Mouse (Mus musculus) megakaryocyte-erythroid progenitor cell, adult 5-6 weeks (primary cell): ENCODE results near the gene Nhej1. TPM values are rescaled to one million over a fixed set of nuclear protein-coding genes. Genes with fewer than 3 reads are reported as not detected.

Experiments
- ATAC-seq: replicated peaks from 2 replicates; pipeline ENCODE4 v1.8.0; 2016; ENCODE audit warnings: mild to moderate bottlenecking, inconsistent platforms; ENCODE audit not compliant: severe bottlenecking, poor library complexity, low FRiP score, low TSS enrichment
- total RNA-seq, 2 experiments: library from RNA; stranded (forward) in 1 of 2; stranded (reverse) in 1 of 2; fragments of 200-1000, 215-1000 nt in 1 of 2; fragments of >200 nt in 1 of 2; fragmentation: Nextera tagmentation in 1 of 2; gene quantifications; 2 replicates each; pipeline ENCODE4 v1.2.3; 2014 to 2017

The Nhej1 gene
- total RNA-seq (2014; fragmentation: Nextera tagmentation), result 6.0 and 9.2 TPM in 2 replicates
- 2.0 and 10.1 TPM in 2 replicates for total RNA-seq (2017)

GRCm38 (mm10) chr1:75124346-75125321 lies at the start of gene Nhej1:
Nhej1 (minus strand) TSS chr1:75125200.
- peak; percentile 94 for ATAC-seq

GRCm38 (mm10) chr1:75168472-75169464 lies 43.8 kb upstream of the Nhej1 start, which contains the start of gene Zfand2b:
Zfand2b (plus strand) TSS chr1:75168646.
- peak; percentile 94 for ATAC-seq

GRCm38 (mm10) chr1:75168093-75168471 lies 43.1 kb upstream of the Nhej1 start:
- ATAC-seq, result peak; percentile 20

- ATAC-seq, result no peak
These were observed 35.2 kb upstream of the Nhej1 start for GRCm38 (mm10) chr1:75160256-75160617.

GRCm38 (mm10) chr1:75159540-75160255 lies 34.7 kb upstream of the Nhej1 start:
- ATAC-seq, result peak; percentile 86

- no peak for ATAC-seq
These were observed 34.0 kb upstream of the Nhej1 start for GRCm38 (mm10) chr1:75158990-75159389.

GRCm38 (mm10) chr1:75155837-75156236 lies 30.8 kb upstream of the Nhej1 start:
- ATAC-seq, result peak; percentile 54

GRCm38 (mm10) chr1:75148727-75149126 lies 23.7 kb upstream of the Nhej1 start:
- no peak for ATAC-seq

GRCm38 (mm10) chr1:75147411-75148135 lies 22.6 kb upstream of the Nhej1 start:
- no peak for ATAC-seq

GRCm38 (mm10) chr1:75145589-75145988 lies 20.6 kb upstream of the Nhej1 start:
- peak; percentile 49 for ATAC-seq

GRCm38 (mm10) chr1:75142301-75143261 lies 17.6 kb upstream of the Nhej1 start, which contains the start of the genes Cnppd1 and Retreg2:
Cnppd1 (minus strand) TSS chr1:75142711.
Retreg2 (plus strand) TSS chr1:75142778.
- ATAC-seq, result peak; percentile 62

GRCm38 (mm10) chr1:75141486-75142190 lies 16.6 kb upstream of the Nhej1 start:
- peak; percentile 28; the same call in 1 of the 2 replicates for ATAC-seq

GRCm38 (mm10) chr1:75140601-75141190 lies 15.7 kb upstream of the Nhej1 start:
- no peak for ATAC-seq

GRCm38 (mm10) chr1:75138448-75138847 lies 13.4 kb upstream of the Nhej1 start:
- no peak for ATAC-seq

- ATAC-seq, result peak; percentile 88
These were observed 11.7 kb upstream of the Nhej1 start for GRCm38 (mm10) chr1:75136730-75137129.

GRCm38 (mm10) chr1:75136293-75136692 lies 11.3 kb upstream of the Nhej1 start:
- ATAC-seq, result 0 out of 2 replicates have a peak, but pooled peaks have one; percentile 6
